Mouse (Mus musculus): ENCODE results near the gene Clock.
A peak's percentile ranks its signal among the peaks of the same experiment; 100 is the strongest.

DNA sequence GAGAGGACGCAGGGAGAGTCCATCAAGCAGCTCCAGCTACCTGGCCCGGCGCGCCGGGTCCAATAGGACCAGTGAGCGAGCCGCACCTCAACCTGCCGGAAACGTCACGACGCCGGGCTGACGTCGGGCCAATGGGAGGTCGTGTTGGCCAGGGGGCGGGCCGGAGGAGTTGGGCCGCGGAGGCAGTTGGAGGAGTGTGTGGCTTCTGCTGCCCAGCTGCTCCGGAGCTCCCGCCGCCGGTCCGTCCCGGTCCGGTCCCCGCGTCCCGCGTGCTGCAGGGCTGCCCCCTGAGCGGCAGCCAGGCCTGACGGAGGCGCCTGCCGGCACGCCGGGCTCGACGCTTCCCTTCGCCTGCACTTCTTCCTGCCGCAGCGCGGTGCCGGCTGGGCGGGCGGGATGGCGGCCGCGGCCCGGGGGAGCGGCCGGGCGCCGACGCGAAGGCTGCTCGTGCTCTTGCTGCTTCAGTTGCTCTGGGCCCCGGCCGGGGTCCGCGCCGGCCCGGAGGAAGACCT, 120.8 kb downstream of the Clock start, which contains the start of gene Tmem165:
- no peak for TF ChIP-seq CTCF (conservative IDR thresholded peaks at IDR 0.05; ENCODE audit: insufficient read depth, insufficient read length, low read depth, low read length)
- peak; percentile 66 for TF ChIP-seq POLR2A (IDR thresholded peaks at IDR 0.05; ENCODE audit: low read depth, low read length)

Measured in kidney, adult 2 months (tissue).